Mouse (Mus musculus) lung, adult 18-20 months (tissue): Measurements from ENCODE around the gene Ptms.
A peak's percentile ranks its signal among the peaks of the same experiment; 100 is the strongest.

Experiments used
- DNase-seq, 2 experiments: peaks; one replicate each; pipeline ENCODE4 v3.0.0; 2022; ENCODE audit warnings: mixed read lengths in 2 of 2

Ptms gene

DNA sequence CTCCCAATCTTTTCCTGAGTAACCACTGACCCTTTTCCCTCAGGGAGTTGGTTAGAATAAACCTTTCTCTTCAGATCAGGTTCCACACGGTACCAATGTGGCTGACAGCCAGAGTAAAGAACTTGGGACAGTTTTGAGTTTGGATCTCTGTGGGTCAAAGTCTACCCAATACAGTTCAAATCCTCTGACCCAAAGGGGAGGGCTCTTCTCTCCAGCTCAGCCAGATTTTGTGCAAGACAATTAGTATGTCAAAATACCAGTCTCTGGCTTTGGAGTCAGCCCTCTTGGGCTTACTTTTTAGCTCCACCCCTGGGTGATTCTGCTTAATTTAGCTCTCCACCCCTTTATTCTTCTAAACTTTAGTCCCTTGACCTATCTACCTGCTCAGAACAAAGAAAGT, 10.3 kb upstream of the Ptms start:
- peak in 1 of 2 experiments; percentile 67 for DNase-seq

DNA sequence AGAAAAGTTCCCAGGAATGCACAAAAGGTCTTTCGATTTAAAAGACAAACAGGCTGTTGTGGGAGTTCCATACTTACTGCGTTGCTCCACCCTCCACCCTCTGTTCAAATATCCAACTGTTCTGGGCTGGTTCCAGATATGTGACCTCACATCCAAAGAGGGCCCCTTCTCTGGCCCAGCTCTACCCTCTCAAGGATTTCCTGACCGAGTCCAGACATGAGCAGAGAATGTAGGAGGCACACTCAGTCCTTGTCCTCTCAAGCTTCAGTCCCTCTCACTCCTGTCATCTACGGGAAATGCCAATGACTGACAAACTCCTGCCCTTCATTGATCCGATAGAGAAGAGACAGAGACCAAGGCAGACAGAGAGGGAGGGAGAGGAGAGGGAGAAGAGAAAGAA, 6.0 kb upstream of the Ptms start:
- DNase-seq = peak; percentile 73 to 88

GRCm38 (mm10) chr6:124925173-124925793, 5.4 kb upstream of the Ptms start:
- peak in 1 of 2 experiments; percentile 63 for DNase-seq

GRCm38 (mm10) chr6:124921539-124921938, 1.6 kb upstream of the Ptms start:
- DNase-seq = no peak

GRCm38 (mm10) chr6:124920318-124921085, 599 bp upstream of the Ptms start:
- peak in 1 of 2 experiments; percentile 35 for DNase-seq

DNA sequence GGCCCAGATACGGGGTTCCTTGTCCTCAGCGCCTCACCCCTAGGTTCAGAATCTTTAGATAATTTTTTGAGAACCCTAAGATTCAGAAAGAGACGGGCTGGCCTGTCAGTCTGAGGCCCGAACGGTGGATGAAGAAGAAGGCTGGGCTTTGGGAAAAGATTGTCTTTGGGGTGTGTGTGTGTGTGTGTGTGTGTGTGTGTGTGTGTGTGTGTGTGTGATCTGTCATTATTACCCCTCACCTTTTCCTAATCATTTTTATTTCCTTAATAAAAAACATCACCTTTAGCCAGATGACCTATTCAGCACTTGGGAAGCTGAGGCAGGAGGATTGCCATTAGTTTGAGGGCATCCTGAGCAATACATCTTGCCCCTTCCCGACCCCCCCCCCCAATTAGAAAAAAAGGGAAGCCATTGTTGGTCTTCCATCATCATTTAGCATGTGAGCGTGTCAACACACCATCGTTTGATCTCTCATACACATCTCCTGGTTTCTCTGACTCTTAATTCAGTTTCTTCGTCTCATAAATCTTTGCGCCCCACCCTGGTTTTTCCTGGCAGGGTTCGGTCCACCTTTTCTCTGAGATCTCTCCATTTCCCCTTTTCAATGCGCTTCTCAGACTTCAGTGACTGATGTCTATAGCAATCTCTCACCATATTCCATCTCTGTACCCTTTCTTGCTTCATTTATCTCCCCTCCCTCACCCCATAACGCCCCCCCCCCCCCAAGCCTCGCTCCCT, 844 bp downstream of the Ptms start:
- no peak for DNase-seq

DNA sequence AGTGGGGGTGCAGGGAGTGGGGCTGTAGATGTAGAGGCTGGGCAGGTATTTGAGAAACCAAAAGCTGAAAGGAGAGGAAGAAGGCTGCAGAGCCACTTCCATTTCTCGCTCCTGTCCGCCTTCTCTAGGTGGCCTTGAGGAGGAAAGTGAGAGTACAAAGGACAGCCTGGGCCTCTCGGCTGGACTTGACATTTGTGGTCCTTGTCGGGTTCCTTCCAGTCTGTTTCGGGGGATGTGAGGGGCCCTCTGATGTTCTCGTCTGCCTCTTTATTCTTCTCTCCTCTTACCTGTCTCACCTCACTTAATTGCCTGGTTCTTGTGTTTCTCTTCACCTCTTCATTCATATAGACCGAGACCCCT, 1.6 kb downstream of the Ptms start:
- DNase-seq = no peak

DNA sequence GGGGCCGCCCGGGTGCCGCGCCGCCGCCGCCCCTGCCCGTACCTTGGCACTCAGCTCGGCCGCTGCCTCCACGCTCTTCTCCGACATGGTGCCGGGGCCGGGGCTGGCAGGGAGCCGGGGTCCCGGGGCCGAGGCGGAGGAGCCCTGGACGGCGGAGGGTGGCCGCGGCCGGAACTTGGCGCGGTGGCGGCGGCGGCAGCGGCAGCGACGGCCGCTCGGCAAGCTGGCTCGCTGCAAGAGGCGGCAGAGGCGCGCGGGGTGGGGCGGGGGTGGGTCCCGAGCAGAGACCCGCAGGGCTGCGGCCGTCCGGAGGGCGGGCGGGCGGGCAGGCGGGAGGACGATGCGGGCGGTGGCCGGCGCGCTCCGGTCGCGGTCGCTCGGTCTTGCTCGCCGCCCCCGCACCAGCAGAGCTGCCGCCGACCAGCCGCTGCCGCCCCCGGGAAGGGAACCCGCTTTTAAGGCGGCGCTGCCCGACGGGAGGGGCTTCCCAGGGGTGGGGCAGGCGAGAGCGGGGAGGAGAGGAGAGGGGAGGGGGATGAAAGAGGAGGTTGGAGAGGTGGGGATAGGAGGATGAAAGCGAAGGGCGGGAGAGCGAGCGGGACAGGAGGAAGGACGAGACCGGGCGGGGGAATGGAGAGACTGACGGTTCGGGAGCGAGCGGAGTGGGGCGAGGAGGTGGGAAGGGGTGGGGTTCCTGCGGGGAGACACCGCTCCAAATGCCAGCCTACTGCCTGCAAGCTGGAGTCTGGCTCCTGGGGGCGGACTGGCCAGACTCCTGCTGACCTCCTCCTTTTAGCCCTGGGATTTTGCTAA, 2.2 kb downstream of the Ptms start:
- peak; percentile 95 to 97 for DNase-seq

DNA sequence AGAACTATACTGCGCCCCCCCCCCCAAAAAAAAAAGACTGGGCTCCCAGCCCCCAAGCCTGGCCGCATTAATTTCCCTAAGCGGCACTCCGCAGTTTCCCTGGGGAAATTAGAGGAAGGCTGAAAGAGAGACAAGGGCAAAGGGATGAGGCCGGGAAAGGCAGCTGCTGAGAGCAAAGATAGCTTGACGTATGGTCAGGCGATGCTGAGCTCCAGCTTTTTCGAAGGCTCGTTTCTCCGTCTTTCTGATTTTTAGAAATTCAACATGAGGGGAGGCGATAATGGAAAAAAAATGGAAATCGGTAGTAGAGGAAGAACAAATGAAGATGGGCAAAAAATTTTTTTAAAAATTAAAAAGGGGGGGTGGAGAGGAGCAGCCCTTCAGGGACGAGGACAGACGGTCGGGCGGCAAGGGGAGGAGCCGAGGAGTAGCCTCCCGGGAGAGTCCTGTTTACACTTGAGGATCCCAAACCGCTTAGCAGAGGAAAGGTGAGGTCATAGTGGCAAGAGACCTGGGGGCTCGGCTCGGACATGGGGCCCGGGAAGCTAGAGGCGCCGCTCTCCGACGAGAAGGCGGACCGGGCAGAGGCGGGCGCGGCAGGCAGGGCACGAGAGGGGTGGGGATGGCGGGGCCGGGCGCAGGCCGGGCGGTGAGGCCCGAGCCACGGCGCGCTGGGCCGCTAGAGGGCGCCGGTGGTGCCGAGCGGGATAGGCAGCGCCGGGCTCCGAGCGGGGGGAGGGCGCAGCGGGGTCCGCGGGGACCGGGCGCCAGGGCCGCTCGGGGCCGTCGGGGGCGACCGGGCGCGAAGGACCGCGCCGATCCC, 3.0 kb downstream of the Ptms start:
- peak; percentile 88 to 92 for DNase-seq

DNA sequence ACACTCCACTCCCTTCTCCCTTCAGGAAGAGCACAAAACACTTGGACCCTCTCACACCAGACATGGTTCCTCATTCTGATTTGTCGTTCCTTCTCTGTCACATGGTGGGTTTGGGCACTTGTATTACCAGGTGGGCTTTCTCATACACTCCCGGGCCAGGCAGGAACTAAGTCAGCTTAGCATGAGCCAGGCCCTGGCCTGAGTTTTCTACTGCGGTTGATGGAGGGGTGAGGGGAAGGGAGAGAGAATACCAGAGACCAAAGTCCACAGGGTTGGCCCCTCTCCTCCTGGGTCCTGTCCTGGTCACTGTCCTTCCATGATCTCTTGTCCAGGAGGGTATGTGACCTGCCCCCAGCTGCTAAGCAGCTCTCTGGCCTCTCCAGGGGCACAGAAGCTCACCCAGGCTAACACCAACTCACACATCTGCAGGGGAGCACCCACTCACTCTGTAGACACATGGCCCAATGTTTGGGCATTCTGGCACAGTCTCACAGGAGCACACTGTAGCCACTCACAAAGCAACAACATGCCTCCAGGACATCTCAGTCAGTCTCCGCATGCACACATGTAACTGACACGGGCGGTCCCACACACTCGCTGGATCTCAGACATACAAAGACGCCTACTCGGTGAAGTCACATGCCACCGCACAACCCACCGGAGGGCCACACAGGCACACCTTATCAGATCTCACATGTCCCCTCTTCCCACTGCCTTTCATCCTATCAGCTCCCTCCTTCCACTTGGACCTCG, 3.8 kb downstream of the Ptms start:
- DNase-seq = no peak

DNA sequence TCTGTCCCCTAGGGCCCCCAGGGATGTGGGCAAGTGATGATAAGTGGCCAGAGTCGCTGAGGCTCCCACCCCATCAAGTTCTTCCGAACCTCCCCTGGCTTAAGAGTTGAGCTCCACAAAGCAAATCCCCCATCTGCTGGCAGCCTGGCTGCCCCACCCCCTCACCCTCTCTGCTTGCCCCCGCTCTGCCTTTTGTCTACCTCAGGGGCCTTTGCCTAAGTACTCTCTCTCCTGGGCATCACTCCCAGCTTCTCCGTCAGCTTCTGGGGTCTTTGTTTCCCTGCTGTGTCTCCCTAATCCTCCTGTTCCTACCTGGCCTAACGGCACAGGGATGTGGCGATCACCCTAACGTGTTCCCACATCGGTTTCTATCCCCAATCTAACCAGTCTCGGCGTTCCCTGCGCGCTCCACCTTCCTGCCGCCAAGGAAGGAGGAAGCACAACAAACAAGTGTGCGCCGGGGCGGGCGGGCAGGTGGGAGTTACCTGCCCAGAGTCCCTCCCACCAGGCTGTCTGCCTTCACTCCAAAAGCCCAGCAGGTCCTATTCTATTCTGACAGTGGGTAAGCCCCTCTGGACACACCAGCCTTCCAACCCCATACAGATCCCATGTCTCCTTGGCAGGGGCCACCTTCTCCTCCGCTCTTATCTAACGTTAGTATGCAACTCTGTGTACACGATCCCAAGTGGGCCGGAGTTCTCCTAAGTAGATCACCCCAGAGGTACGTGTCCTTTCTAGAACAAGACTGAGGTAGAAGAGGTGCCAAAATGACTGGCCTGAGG, 4.6 kb downstream of the Ptms start:
- DNase-seq = peak; percentile 68 to 77

GRCm38 (mm10) chr6:124914511-124914910, 5.4 kb downstream of the Ptms start:
- DNase-seq = no peak

GRCm38 (mm10) chr6:124913721-124914285, 6.1 kb downstream of the Ptms start:
- DNase-seq = no peak

DNA sequence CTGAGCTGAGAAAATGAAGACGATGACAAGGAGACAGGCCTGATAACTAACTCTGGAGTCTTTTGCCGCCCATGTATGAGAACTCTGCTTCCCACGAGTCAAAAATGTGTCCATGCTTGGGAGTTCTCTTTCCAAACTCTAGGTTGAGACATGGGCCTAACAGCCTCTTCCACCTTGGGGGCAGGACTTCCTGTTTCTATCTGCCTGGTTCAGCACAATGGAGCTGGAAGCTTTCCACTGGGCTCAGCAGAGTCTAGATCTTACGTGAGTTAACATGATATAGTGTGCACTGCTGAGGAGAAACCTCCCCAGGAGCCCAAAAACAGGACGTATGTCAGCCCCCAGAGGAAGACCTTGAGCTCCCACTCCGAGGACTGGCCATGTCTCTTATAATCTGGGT, 6.7 kb downstream of the Ptms start:
- no peak for DNase-seq

DNA sequence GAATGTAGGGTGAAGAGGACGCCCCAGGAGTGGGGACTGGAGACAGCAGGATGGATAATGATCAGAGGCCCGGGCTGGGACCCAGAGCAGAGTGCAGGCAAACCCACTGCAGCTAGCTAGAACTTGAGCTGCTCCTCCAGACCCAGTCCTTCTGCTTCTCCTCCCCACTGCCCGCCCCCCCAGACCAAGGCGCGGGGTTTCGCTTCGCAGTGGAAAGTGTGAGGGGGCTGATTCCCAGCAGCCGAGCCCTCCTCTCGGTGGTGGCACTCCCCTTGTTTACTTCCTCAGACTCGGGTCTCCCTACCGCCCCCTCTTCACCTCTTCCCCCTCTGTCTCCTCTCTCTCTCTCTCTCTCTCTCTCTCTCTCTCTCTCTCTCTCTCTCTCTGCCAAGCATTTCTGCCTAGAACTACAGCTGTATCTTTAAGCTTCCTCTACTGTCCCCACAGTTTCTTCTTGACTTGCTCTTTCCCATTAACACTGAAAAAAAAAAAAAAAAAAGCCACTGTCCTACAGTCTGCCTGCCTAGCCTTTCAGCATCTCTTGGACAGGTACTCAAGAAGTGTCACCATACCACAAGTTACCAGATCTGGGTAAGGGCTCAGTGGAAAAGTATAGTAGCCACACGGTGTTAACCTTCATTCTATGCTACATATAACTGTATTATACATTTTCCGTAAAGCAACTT, 8.2 kb downstream of the Ptms start, which contains the start of gene Lag3:
Gene Lag3, minus strand, starts transcription at position 173 of the 686 bp plus-strand sequence.
- DNase-seq = no peak

DNA sequence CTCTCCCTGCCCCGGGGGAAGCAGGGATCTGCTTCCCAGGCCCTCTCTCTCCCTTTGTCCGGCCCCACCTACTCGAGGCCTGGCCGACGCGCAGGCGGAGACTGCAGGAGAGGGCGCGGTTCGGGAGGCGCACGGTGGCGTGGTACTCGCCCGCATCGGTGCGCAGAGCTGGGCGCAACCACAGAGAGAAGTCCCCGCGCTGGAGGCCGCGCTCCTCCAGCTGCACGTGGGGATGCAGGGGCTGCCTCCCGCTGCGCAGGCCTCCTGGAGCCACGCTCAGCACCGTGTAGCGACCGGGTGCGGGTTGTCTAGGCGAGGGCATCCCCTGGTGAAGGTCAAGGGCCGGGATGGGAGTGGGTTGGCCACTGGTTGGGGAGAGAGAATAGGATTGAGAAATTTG, 9.9 kb downstream of the Ptms start:
- no peak for DNase-seq

DNA sequence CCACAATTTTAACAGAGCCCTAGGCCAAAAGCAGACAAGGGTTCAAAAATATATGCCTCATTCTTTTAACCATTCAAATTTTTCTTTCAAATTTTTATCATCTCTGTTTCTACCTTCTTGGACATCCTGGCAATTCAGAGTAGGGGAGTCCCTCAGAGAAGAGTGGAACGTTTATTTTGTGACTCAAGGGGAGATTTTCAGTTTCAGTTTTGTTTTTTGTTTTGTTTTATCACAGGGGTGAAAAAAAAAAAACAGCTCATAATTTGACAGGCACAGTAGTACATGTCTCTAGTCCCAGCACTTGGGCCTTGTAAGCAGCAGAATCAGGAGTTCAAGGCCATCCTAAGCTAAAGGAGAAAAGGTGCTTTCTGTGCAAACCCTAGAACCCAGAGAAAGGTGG, 12.1 kb downstream of the Ptms start:
- no peak for DNase-seq

- DNase-seq = no peak
Observed at GRCm38 (mm10) chr6:124904991-124905860, 14.7 kb downstream of the Ptms start.
